Mouse (Mus musculus) 3T3-L1 (cell line): ENCODE results near the gene Ucp3.
A peak's percentile ranks its signal among the peaks of the same experiment; 100 is the strongest.

Source experiments
- DNase-seq: peaks from one replicate; pipeline ENCODE4 v3.0.0-alpha.2; 2015; ENCODE audit warnings: low read depth, low spot score

Ucp3 gene

DNA sequence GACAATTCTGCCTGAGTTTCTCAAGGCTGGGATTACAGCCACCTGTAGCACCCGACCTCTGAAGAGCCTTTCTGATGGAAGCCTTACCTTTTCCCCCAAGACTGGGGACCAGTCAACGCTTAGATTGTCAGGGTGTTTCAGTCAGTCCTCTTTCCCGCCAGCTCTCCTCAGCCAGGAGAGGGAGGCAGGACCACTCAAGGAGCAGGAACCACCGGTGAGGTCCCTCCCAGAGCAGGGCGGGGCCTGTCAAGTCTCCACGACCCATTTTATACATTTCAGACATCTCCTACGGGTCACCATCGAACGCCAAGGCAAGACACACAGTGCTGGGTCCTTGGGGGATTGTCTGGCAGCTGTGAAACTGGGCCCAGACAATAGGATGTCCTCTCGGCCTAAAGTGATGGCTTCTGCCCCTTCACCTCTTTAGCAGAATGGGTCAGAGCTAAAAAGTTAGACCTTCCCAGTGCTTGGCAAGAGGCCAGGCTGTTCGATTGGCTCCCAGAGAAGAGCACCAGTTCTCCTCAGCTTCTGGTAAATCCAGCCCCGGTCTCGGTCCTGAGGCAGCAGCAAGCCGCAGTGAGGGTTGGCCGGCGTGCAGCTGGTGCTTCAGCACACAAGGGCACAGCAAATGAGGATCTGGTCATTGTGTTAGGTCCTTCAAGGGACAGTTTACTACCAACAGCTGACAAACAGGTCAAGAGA is 27.6 kb downstream of the Ucp3 start:
- DNase-seq = no peak

- DNase-seq = no peak
Observed at GRCm38 (mm10) chr7:100501027-100501843, 28.4 kb downstream of the Ucp3 start.

- no peak for DNase-seq
Observed at GRCm38 (mm10) chr7:100501844-100502373, 29.1 kb downstream of the Ucp3 start.

GRCm38 (mm10) chr7:100502374-100502922 is 29.7 kb downstream of the Ucp3 start:
- no peak for DNase-seq

- no peak for DNase-seq
Observed at GRCm38 (mm10) chr7:100503076-100503475, 30.3 kb downstream of the Ucp3 start.

DNA sequence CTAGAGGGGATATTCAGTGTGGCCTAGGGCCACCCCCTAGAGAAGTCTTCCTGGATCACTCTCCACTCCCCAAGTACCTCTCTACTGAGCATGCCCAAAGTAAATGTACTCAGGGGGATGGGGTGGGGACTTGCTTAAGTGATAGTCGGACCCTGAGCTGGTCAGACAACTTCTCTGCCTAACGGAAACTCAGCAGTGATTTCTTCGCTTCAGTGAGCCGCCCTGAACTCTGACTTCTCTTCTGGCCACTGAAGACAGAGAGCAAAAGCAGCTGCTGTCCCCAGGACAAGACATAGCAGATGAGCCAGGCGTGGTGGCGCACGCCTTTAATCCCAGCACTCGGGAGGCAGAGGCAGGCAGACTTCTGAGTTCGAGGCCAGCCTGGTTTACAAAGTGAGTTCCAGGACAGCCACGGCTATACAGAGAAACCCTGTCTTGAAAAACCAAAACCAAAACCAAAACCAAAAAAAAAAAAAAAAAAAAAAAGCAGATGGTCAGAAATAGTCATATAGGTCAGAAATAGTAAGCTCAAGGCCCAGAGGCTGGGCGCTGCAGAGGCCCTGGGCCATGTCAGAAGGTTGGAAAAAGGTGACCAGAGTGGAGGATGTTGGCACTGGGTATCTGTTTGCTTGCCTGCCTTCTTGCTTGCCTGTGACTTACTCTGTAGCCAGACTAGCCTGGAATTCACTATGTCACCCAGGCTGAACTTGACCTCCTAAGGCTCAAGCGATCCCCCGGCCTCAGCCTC is 32.1 kb downstream of the Ucp3 start:
- DNase-seq = no peak

- DNase-seq = no peak
Observed at GRCm38 (mm10) chr7:100506494-100506893, 33.7 kb downstream of the Ucp3 start.

DNA sequence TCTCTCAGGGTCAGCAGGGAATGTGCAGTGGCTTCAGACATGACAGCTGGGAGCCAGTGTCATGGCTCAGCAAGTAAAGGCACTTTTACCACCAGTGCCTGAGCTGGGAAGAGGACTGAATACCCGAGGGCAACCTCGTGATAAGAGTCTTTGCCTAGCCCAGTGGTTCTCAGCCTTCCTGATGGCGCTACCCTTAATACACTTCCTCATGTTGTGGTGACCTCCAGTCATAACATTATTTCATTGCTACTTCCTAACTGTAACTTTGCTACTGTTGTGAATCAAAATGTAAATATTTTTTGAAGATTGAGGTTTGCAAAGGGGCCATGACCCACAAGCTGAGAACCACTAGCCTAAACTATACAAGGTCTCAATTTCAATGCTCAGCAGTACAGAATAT is 35.9 kb downstream of the Ucp3 start:
- DNase-seq = no peak

GRCm38 (mm10) chr7:100511602-100512001 is 38.8 kb downstream of the Ucp3 start:
- no peak for DNase-seq

DNA sequence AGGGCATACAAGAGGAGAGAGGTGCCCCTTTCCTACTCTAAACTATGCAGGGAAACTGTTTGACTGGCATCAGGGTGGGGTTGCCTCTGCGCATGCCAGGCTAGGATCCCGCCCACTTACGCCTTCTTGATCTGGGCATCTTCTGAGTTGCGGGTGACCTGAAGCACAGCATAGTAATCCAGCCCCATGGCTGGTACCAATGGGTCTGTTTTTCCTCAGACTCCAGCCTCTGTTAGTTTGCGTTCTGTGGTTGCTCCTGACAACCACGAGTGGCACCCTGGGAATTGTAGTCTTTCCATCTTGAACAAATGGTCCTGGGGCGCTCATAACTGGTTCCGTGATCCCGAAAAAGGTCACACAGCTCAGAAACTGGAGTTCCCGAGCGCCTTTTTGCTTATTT is 41.8 kb downstream of the Ucp3 start, which contains the start of gene Dnajb13:
TSS of gene Dnajb13 (minus strand) at position 388 of the 400 bp plus-strand sequence.
- no peak for DNase-seq

DNA sequence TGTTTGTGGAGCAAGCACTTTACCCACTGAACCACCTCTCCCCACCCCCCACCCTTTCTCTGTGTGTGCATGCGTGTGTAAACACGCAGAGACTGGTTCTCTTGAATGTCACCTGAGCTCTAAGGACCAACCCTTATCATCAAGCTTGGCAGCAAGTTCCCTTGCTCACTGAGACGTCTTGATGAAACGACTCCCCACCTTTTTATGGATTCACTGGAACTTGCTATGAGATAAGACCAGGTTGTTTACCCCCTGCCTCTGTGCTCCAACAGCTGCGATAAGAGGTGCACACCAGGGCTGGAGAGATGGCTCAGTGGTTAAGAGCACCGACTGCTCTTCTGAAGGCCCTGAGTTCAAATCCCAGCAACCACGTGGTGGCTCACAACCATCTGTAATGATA is 47.4 kb downstream of the Ucp3 start:
- no peak for DNase-seq

DNA sequence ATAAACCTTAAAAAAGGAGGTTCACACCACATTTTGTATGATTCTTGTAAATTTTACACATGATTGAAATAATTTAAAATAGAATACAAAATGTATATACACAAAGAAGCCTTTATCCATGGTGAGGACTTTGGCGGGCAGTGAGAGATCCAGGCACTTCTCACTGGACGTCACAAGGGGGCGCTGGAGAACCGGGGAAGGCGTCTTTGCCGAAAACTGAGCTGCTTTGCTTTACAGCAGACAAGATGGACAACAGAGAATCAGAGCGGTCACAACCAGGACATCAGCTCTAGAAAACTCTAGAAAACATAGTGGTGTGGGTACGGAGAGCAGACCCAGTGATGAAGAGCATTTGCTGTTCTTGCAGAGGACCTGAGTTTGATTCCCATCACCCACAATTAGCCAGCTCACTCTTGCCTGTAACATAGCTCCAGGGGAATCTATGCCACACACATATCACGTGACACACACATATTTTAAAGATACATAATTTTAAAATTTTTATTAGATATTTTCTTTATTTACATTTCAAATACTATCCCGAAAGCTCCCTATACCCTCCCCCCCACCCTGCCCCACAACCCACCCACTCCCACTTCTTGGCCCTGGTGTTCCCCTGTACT is 48.0 kb downstream of the Ucp3 start:
- peak; percentile 80 for DNase-seq

DNA sequence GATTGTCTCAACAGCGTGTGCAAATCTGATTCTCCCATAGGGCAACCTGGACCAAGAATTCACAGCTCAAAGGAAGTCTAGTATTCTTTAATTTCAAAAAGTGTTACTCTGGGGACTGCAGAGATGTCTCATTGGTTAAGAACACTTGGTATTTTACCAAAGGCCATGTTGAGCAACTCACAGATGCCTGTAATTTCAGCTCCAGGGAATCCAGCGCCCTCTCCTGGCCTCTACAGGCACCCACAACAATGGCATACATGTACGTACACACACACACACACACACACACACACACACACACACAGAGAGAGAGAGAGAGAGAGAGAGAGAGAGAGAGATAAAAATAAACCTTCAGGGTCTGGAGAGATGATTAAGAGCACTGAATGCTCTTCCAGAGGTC is 49.4 kb downstream of the Ucp3 start:
- DNase-seq = no peak

- no peak for DNase-seq
Observed at GRCm38 (mm10) chr7:100524669-100525068, 51.9 kb downstream of the Ucp3 start.

DNA sequence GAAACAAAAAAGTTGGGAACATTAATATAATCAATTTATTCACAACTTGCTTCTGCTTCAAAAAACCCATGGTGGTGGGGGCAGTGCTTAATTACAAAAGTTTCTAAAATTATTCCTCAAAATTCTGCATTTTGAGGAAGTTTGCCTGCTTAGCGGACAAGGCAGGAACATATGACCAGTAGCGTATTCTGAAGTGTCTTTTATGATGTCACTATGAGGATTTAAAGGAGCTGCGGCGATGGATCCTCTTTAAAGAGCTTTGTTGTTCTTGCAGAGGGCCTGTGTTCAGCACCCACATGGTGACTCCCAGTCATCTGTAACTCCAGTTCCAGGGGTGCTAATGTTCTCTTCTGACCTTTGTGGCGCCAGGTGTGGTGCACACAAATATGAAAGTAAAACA is 58.0 kb downstream of the Ucp3 start:
- no peak for DNase-seq

GRCm38 (mm10) chr7:100533503-100533902 is 60.7 kb downstream of the Ucp3 start:
- no peak for DNase-seq

DNA sequence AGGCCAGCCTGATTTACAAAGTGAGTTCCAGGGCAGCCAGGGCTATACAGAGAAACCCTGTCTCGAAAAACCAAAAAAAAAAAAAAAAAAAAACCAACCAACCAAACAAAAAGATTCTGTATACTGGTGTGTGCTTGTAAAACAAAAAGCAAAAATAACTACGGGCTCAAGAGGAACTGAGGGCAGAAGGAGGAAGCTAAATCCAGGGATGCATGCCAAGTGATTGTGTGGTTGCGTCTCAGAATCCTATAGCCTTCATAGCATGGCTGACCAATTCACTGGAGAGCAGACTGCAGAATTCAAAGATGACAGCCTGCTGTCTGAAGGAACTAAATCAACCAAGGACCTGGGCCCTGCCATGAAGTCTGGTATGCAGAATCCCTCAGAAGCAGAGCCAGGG is 61.4 kb downstream of the Ucp3 start:
- no peak for DNase-seq

- DNase-seq = no peak
Observed at GRCm38 (mm10) chr7:100535831-100536230, 63.0 kb downstream of the Ucp3 start.
